Mouse (Mus musculus) brain, embryonic 18.5 days (tissue): ENCODE data around the gene Cacna1s.

Experiments
- DNase-seq: peaks from one replicate; pipeline ENCODE4 v3.0.0-alpha.2; 2012; ENCODE audit warnings: low read depth, low spot score

The Cacna1s gene

DNA sequence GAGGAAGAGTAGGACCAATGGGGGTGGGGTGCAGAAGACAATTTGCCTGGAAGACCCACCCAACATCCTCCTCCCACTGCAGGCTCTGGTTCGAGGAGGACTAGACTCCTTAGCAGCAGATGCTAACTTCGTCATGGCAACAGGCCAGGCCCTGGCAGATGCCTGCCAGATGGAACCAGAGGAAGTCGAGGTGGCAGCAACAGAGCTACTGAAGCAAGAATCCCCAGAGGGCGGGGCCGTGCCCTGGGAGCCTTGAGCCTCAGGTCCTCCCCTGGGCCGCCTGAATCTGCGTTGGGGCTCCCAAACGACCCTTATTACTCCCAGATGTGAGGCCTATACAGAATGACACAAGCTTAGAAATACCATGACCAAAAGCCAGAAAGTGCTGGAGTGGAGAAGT is 66.3 kb downstream of the Cacna1s start:
- no peak for DNase-seq

- DNase-seq: no peak
Observed at GRCm38 (mm10) chr1:136119571-136120262, 67.2 kb downstream of the Cacna1s start.

GRCm38 (mm10) chr1:136120263-136120603 is 67.7 kb downstream of the Cacna1s start:
- DNase-seq: no peak

DNA sequence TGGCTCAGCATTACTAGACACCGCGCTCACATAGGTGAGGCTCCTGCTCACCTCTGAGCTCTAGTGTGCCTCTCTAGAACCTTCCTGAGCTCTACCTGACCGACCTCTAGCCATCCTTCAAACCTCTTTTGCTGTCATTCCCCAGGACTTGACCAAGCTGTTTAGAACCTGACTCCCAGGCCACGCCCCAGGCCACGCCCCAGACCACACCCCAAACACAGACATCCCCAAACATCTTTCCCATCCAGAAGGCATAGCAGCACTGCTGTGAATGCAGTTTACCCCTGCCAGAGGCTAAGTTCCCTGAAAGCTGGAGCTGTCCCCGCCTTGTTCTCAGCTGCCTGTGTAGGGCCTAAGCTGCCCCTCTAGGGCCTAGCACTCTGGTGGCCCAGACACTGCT is 68.2 kb downstream of the Cacna1s start:
- no peak for DNase-seq

GRCm38 (mm10) chr1:136122030-136122429 is 69.5 kb downstream of the Cacna1s start:
- no peak for DNase-seq

- DNase-seq: no peak
Observed at GRCm38 (mm10) chr1:136126159-136126765, 73.7 kb downstream of the Cacna1s start.

DNA sequence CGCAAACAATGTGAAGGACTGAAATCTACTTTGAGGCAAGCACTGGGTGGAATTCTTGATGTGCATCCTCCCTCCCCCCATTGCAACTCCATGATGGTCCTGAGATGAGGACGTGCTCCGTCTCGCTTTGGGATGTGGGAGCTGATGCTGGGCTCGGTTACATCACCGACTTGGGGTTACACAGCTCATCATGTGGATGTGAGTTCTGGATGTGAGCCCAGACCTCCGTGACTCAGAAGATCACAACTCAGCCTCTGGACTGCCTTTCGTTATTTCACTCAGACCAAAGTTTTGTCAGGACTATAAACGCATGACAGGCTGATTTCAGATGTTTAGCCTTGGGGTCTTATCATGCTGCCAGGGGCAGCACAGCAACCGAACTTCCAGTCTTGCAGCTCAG is 74.3 kb downstream of the Cacna1s start:
- no peak for DNase-seq

- no peak for DNase-seq
Observed at GRCm38 (mm10) chr1:136127856-136128255, 75.3 kb downstream of the Cacna1s start.

GRCm38 (mm10) chr1:136128416-136128815 is 75.9 kb downstream of the Cacna1s start:
- DNase-seq: no peak

DNA sequence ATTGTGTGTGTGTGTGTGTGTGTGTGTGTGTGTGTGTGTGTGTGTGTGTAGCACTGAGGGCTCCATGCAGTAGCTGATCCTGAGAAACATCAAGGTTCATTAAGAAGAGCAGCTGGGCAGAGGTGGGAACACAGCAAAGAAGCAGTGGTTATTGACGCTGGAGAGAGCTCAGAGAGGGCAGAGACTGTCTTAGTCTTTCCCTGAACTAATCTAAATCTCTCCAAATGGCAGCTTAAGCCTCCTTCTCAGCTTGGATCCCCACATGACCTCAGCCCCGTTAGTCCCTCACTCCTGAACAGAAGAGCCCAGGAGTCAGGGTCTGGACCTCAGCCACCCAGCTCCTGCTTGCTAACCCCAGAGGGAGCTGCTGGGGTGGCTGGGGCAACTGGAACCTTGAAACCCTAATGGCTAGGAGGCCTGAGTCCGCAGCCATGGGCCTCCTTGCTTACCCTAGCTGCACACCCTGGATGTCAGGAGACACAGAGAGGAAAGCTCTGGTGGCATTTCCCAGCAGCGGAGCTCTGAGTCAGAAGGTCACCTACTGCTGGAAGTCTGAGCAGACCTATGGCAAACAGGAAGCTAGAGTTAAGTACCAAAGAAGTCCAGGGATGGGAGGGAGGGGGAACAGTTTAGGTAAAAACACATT is 76.5 kb downstream of the Cacna1s start:
- no peak for DNase-seq

- DNase-seq: no peak
Observed at GRCm38 (mm10) chr1:136130107-136130506, 77.6 kb downstream of the Cacna1s start.

GRCm38 (mm10) chr1:136130951-136131558 is 78.5 kb downstream of the Cacna1s start, which contains the start of gene Kif21b:
TSS of gene Kif21b (plus strand) at chr1:136131389.
- DNase-seq: peak; percentile 91

- DNase-seq: no peak
Observed at GRCm38 (mm10) chr1:136131603-136132291, 79.2 kb downstream of the Cacna1s start.

DNA sequence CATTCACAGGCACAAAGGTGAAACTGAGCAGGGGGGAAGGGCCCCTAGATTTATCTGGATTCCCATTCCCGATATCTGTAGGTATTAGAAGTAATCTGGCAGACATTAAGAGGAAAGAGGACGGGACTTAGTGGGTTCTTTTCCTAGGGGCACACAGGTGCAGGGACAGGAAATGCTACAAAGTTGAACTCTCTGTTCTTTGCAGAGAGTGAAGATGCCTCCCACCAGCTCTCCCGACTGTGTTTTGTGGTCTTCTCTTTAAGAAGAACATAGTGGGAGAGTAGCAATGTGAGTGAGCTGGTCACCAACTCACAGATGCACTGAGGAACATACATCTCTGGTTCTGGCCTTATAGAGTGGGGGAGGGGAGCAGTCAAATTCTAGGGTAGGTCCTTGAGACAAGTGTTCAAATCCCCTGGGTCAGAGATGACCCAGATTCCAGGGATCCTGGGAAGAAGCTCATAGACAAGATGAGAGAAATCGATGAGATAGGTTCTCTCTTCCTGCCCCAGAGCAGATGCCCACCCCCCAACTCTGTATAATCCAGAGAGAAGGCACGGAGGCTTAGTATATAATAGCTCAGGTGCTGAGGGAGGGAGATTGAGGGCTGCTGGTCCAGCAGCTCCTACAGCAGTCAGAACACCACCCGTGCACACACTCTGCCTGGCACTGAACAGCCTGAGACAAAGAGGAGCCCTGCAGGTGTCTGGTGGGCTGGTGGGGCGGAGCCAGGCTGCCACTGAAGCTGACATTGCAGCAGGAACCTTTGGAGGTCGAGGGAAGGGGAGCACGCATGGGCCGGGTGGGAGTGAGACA is 80.0 kb downstream of the Cacna1s start:
- DNase-seq: no peak

DNA sequence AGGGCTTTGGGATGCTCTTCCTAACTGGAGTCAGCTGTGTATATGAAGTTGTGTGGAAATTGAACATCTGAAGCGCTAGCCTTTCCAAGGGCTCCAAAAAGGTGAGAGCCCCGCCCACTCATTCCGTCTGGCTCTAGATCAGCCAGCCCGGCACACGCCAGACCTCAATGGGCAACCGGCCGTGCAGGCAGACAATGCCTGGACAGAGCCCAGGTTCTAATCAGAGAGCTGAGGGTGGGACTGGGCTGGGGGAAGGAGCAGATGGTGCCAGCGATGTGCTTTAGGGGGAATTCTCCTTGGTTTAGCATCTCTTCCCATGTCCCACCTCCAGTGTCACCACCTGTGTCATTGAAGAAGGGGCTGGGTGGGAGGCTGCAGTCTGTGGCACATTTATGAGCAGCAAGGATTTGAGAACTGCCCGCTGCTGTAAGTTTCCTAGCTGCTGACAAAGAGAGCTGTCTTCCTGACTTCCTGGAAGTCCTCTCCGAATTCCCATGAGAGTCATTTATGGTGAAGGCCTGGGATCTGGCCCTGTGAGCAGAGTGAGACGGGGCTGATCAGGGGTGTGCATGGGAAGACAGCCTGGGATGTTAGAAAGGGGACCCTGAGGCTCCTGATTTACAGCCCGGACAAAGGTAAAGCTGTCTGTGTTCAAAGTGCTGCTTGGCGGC is 81.2 kb downstream of the Cacna1s start:
- DNase-seq: no peak

- DNase-seq: no peak
Observed at GRCm38 (mm10) chr1:136134547-136134946, 82.0 kb downstream of the Cacna1s start.

DNA sequence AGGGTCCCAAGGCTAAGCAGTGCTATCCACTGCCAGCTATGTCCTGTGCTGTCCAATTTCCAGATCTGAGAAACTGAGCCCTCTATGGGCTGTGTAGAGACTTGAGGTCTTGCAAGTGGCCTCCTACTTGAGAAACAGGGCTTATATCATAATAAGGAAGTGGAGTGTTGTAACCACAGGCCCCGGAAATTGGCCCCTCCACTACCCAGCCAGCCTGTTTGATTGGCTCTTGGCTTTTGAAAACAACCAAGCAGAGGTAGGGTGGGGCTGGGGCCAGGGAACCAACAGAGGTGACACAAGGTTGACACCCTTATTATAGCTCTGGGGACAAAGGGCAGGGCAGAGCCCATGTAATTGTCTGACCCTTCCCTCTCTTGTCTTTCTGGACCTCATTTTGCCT is 82.5 kb downstream of the Cacna1s start:
- no peak for DNase-seq

DNA sequence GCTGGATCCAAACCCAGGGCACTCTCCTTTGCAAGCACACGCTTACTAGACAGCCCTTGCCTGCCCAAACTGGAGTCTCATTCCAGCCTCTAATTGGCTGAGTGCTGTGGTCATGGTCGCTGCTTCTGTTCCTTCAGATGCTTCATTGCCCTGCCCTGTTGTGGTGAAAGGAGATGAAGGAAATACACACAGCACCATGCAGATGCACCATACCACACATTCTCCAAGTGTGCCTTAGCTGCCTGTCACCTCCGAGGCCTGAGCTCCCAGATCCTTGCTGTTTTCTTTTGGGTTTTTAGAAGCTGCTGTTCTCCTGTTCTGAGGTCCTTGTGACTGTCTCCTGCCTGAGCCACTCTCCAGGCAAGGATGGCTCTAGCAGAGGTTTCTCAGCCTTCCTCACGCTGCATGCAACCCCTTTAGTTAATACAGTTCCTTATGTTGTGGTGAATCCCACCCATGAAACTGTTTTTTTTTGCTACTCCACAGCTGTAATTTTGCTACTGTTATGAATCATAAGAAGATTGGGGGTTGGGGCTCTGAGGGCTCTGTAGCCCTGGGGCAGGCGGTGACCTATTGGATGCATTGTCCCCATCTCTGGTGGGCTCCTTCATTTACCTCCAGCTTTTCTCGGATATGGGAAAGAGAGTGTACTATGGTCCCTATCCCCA is 83.4 kb downstream of the Cacna1s start:
- no peak for DNase-seq

- DNase-seq: no peak
Observed at GRCm38 (mm10) chr1:136136547-136136946, 84.0 kb downstream of the Cacna1s start.

- DNase-seq: no peak
Observed at GRCm38 (mm10) chr1:136137071-136137531, 84.6 kb downstream of the Cacna1s start.
